Mouse (Mus musculus): ENCODE measurements around the gene Ppp1r10.
A peak's percentile ranks its signal among the peaks of the same experiment; 100 is the strongest.

DNA sequence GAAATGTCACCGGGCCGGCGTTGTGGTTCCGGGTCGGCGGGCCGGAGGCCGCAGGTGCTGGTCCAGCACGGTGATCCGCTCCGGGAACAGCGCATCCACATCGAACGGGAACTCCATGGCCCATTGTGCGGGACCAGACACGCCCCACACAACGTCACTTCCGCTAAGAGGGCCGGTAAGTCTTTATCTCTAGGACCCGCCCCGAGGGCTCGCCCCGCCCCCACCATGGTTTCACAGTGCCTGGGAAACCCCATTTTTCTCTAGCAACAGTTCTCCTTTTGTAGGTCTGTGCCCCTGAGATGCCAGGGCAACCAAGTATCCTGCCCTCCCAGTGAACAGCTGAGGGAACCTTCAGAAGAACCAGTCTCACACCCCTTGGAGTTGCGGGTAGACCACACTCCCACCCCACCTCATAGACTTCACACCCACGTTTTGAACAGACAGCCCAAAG lies 6.3 kb upstream of the Ppp1r10 start, which contains the start of gene Atat1:
- peak; percentile 32; the same call in 1 of the 2 replicates for TF ChIP-seq POLR2A (IDR thresholded peaks at IDR 0.05; ENCODE audit: low read depth, low read length)
- TF ChIP-seq CTCF (IDR thresholded peaks at IDR 0.05; ENCODE audit: extremely low read depth, insufficient read depth, insufficient read length, insufficient replicate concordance): no peak
